Mouse (Mus musculus) liver, postnatal 0 days (tissue): ENCODE results near the gene Fam166b.

Source experiments
- CTCF ChIP-seq: sonication (generic); IDR thresholded peaks from 2 replicates; pipeline ENCODE4 v1.5.1; 2016; ENCODE audit warnings: antibody characterized with exemption, low read depth
- EP300 ChIP-seq: IDR thresholded peaks from 2 replicates; pipeline ENCODE4 v1.6.1; 2016; ENCODE audit warnings: antibody characterized with exemption, low read depth, mild to moderate bottlenecking

- TF ChIP-seq CTCF = no peak
- TF ChIP-seq EP300 = no peak
These were observed 46.5 kb downstream of the Fam166b start for GRCm38 (mm10) chr4:43382155-43383020.
